8 mouse cellular contexts compared by ENCODE assay signal in the genomic region with DNA sequence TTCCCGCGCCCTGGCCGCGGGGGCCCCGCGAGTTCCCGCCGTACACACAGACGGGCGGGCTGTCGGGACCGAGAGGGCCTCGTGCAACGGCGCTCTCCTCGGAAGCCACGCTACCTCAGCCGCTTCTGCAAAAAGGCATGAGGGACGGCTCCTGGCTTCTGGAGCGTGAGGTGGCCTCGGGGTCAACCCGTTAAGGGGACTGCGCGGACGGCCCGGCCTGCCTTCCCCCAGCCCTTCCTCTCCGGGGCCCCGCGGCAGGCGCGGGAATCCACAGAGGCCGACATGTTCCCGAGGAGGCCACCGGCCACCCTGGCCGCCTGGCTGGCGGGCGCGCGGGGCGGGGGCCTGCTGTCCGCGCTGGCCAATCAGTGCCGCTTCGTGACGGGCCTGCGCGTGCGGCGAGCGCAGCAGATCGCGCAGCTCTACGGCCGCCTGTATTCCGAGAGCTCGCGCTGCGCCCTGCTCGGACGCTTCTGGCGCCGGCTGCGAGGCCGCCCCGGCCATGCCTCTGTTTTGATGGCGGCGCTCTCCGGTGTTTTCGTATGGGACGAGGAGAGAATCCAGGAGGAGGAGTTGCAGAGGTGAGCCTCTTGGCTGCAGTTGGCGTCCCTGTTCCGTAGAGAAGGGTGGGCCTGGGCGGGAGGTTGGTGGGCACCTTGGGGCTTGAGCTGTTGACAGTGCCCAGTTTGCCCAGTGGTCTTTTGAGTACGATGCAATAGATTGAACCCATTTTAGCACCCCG. TPM values are rescaled to one million over a fixed set of nuclear protein-coding genes. Genes with fewer than 3 reads are reported as not detected.
A peak's percentile ranks its signal among the peaks of the same experiment; 100 is the strongest.
DNase-seq lines count a peak whose midpoint lies in the region; ATAC-seq lines count a peak whose summit lies in the region.

No protein-coding gene starts in this region.

- H3K36me3 ChIP-seq in megakaryocyte, embryonic 14.5 days (replicated peaks; ENCODE audit: low read length) = peaks cover 3% of the 10 kb centered on the region

- DNase-seq in embryo, embryonic 10 days (ENCODE audit: low spot score) = peak; percentile 91
- peak; percentile 89 for DNase-seq in gastrocnemius, postnatal 14 days
- DNase-seq in left cerebral cortex, adult 9 months (ENCODE audit: low spot score in 2 of 2) = peak; percentile 42 to 78
- DNase-seq in right cerebral cortex, postnatal 10 days (ENCODE audit: low spot score in 2 of 2) = peak; percentile 88 to 93
- peak; percentile 77 for DNase-seq in urinary bladder, postnatal 25 days (ENCODE audit: low spot score)

- peak overlapping the region; percentile 99 for H3K4me3 ChIP-seq in megakaryocyte, embryonic 14.5 days (replicated peaks)

- no peaks in the 10 kb centered on the region for H3K9me3 ChIP-seq in megakaryocyte, embryonic 14.5 days

- ATAC-seq in activated CD4-positive, CD25-positive, alpha-beta regulatory T cell, adult 4 months = peak; percentile 70
- ATAC-seq in inflammation-experienced regulatory T-cells, adult 6 months = peak; percentile 74

- H3K27me3 ChIP-seq in megakaryocyte, embryonic 14.5 days (replicated peaks) = no peaks in the 10 kb centered on the region

- H3K4me1 ChIP-seq in megakaryocyte, embryonic 14.5 days = peaks cover 38% of the 10 kb centered on the region

- intact Hi-C loops in gastrocnemius, postnatal 14 days (cut with DNase I; ENCODE audit: low total_unique reads) = no loop called here

RNA-seq across cellular contexts. Expression of a gene that starts 0.5 kb away (rescaled TPM):
- polyA plus RNA-seq in activated CD4-positive, CD25-positive, alpha-beta regulatory T cell, adult 4 months (2017; shearing (Covaris generic)) = 10 to 100 TPM; 23.4 to 27.2 TPM
- total RNA-seq in gastrocnemius, postnatal 14 days (2021) = 10 to 100 TPM; 86.8 to 98.4 TPM
- 10 to 100 TPM; 25.3 to 34.8 (median 28.0) TPM for polyA plus RNA-seq in inflammation-experienced regulatory T-cells, adult 6 months (2017; shearing (Covaris generic))
- polyA plus RNA-seq in megakaryocyte, embryonic 14.5 days (2012; ENCODE audit: insufficient read depth, low replicate concordance) = 8.9 and 9.8 TPM in 2 replicates

RNA-seq across cellular contexts. Expression of a gene that starts 22.8 kb away (rescaled TPM):
- polyA plus RNA-seq in activated CD4-positive, CD25-positive, alpha-beta regulatory T cell, adult 4 months (2017; shearing (Covaris generic)) = 10 to 100 TPM; 50.2 to 63.5 TPM
- total RNA-seq in gastrocnemius, postnatal 14 days (2021) = 10 to 100 TPM; 24.0 to 28.9 TPM
- 10 to 100 TPM; 49.4 to 81.0 (median 67.0) TPM for polyA plus RNA-seq in inflammation-experienced regulatory T-cells, adult 6 months (2017; shearing (Covaris generic))
- polyA plus RNA-seq in megakaryocyte, embryonic 14.5 days (2012; ENCODE audit: insufficient read depth, low replicate concordance) = 11.3 and 45.4 TPM in 2 replicates

RNA-seq across cellular contexts. Expression of a gene that starts 22.9 kb away (rescaled TPM):
- polyA plus RNA-seq in activated CD4-positive, CD25-positive, alpha-beta regulatory T cell, adult 4 months (2017; shearing (Covaris generic)) = 10 to 100 TPM; 33.0 to 49.2 TPM
- total RNA-seq in gastrocnemius, postnatal 14 days (2021) = 10 to 100 TPM; 44.5 to 47.9 TPM
- polyA plus RNA-seq in inflammation-experienced regulatory T-cells, adult 6 months (2017; shearing (Covaris generic)) = 10 to 100 TPM; 39.3 to 59.1 (median 51.3) TPM
- polyA plus RNA-seq in megakaryocyte, embryonic 14.5 days (2012; ENCODE audit: insufficient read depth, low replicate concordance) = 12.4 TPM in 1 of 2 replicates, not detected in the other

Comparison
In these comparisons a context has a peak if more than half of its experiments do, and no peak if none do; other contexts are left out.
1. Peak in every context shown above with its lines: DNase-seq, ATAC-seq and H3K4me3 ChIP-seq.